Mouse (Mus musculus) embryonic facial prominence, embryonic 10.5 days (tissue): ENCODE results near the gene Ripor2. TPM values are rescaled to one million over a fixed set of nuclear protein-coding genes. Genes with fewer than 3 reads are reported as not detected.

Source experiments
- DNase-seq: peaks from one replicate; pipeline ENCODE4 v3.0.0-alpha.2; 2017; ENCODE audit warnings: low spot score
- H3K27ac ChIP-seq: fragments of 300-500 bp; sonication (generic); replicated peaks from 2 replicates; pipeline ENCODE4 v1.5.1; 2016; ENCODE audit warnings: mild to moderate bottlenecking
- H3K27me3 ChIP-seq: fragments of 300-500 bp; sonication (generic); replicated peaks from 2 replicates; pipeline ENCODE4 v1.6.1; 2016; ENCODE audit warnings: low read depth, mild to moderate bottlenecking; ENCODE audit not compliant: poor library complexity, severe bottlenecking
- H3K36me3 ChIP-seq: fragments of 300-500 bp; sonication (generic); replicated peaks from 2 replicates; pipeline ENCODE4 v1.6.1; 2016; ENCODE audit warnings: mild to moderate bottlenecking, moderate library complexity
- H3K4me1 ChIP-seq: fragments of 300-500 bp; sonication (generic); 2 replicates; pipeline ENCODE4 v1.6.1; 2016
- H3K4me3 ChIP-seq: fragments of 300-500 bp; sonication (generic); 2 replicates; pipeline ENCODE4 v1.5.1; 2016; ENCODE audit warnings: mild to moderate bottlenecking, moderate library complexity
- H3K9me3 ChIP-seq: fragments of 300-500 bp; sonication (generic); 2 replicates; pipeline ENCODE4 v1.6.1; 2016; ENCODE audit warnings: mild to moderate bottlenecking
- WGBS: fragments of 180-500 bp; shearing (Covaris S2); methylation state at CpG from one replicate; pipeline ENCODE4 v1.1.7; 2016; 5-methylcytosine and 5-hydroxymethylcytosine counted together
- polyA plus RNA-seq: library from polyadenylated mRNA; unstranded; fragments of >200 nt; fragmentation: Nextera tagmentation; extraction: Ambion mirVana; gene quantifications from 2 replicates; pipeline ENCODE4 v1.2.1, GENCODE M21; 2016

The Ripor2 gene
- polyA plus RNA-seq: 2.3 and 2.6 TPM in 2 replicates

GRCm38 (mm10) chr13:24581833-24582232, at the start of gene Ripor2:
Ripor2 (plus strand) TSS chr13:24582189.
- no peaks in the 10 kb centered on the region for H3K36me3 ChIP-seq
- peaks cover 9% of the 10 kb centered on the region for H3K4me1 ChIP-seq
- H3K27ac ChIP-seq: no peak within 1 kb of the TSS
- no peaks in the 10 kb centered on the region for H3K9me3 ChIP-seq
- H3K27me3 ChIP-seq: no peaks in the 10 kb centered on the region
- WGBS: 75% methylated on average over 10 of the region's 10 CpGs
- no peak within 1 kb of the TSS for H3K4me3 ChIP-seq
- no peak for DNase-seq

DNA sequence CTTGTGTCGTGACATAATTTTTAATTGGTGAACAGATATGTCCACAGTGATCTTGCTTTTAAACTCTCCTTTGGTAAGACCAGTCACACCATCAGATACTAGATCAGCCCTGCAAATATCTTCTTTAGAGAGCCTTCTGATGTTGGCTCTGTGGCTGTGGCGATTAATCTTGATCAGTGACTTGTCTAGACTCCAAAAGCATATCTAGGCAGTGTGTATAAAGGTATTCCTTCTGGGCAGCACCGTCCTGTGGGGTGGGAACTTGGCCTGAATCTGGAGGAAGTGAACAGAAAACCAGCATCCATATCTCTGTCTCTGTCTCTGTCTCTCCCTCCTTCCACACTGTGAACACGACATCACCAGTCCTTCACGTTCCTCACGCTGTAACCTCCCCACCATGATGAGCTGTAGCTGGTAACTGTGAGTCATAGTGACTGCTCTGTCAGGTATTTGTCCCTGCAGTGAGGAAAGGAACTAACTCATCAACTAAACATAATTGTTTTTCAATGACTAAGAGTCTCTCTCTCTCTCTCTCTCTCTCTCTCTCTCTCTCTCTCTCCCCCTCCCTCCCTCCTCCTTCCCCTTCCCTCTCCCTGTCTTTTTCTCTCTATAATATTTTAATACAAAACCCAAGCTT, 45.3 kb upstream of the Ripor2 start:
- Histone ChIP-seq H3K36me3 (no peaks in the 10 kb centered on the region), H3K9me3 (no peaks in the 10 kb centered on the region), H3K4me1 (no peaks in the 10 kb centered on the region), H3K27ac (no peak overlapping the region), H3K27me3 (no peaks in the 10 kb centered on the region), H3K4me3 (no peak overlapping the region)
- DNase-seq: no peak
- WGBS: 90% methylated on average over 6 of the region's 6 CpGs

- 93% methylated on average over 2 of the region's 2 CpGs for WGBS
- H3K9me3 ChIP-seq: no peaks in the 10 kb centered on the region
- H3K4me1 ChIP-seq: no peaks in the 10 kb centered on the region
- no peak overlapping the region for H3K4me3 ChIP-seq
- H3K27me3 ChIP-seq: no peaks in the 10 kb centered on the region
- H3K27ac ChIP-seq: no peak overlapping the region
- no peak for DNase-seq
- no peaks in the 10 kb centered on the region for H3K36me3 ChIP-seq
Observed at GRCm38 (mm10) chr13:24538012-24538411, 44.0 kb upstream of the Ripor2 start.

GRCm38 (mm10) chr13:24538941-24539340, 43.0 kb upstream of the Ripor2 start:
- DNase-seq: no peak
- Histone ChIP-seq H3K4me1 (no peaks in the 10 kb centered on the region), H3K27me3 (no peaks in the 10 kb centered on the region), H3K27ac (no peak overlapping the region), H3K4me3 (no peak overlapping the region), H3K36me3 (no peaks in the 10 kb centered on the region), H3K9me3 (no peaks in the 10 kb centered on the region)
- 87% methylated on average over 5 of the region's 5 CpGs for WGBS

GRCm38 (mm10) chr13:24545677-24546076, 36.3 kb upstream of the Ripor2 start:
- Histone ChIP-seq H3K27me3 (no peaks in the 10 kb centered on the region), H3K36me3 (no peaks in the 10 kb centered on the region), H3K4me3 (no peak overlapping the region), H3K9me3 (no peaks in the 10 kb centered on the region), H3K4me1 (peaks cover 14% of the 10 kb centered on the region), H3K27ac (no peak overlapping the region)
- no peak for DNase-seq
- 25% methylated on average over 1 of the region's 1 CpGs for WGBS

GRCm38 (mm10) chr13:24546801-24547459, 35.1 kb upstream of the Ripor2 start:
- no peak for DNase-seq
- Histone ChIP-seq H3K27me3 (no peaks in the 10 kb centered on the region), H3K27ac (no peak overlapping the region), H3K9me3 (no peaks in the 10 kb centered on the region), H3K36me3 (no peaks in the 10 kb centered on the region), H3K4me1 (peaks cover 22% of the 10 kb centered on the region), H3K4me3 (no peak overlapping the region)
- WGBS: 83% methylated on average over 12 of the region's 12 CpGs

DNA sequence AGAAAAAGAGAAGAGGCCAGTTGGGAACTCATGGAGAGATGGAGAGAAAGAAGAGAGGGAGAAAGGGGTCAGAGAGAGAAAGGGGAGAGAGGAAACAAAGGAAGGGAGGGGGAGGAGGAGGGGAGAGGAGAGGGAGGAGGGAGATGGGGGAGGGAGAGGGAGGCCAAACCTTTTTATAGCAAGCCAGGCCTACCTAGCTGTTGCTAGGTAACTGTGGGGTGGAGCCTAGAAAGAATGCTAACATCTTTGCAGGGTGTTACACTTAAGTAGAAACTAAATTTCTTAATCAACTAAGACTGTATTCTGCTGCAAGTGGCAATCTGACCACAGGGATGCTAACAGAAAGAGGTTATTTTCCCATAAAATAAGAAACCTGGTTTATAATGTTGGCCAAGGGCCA, 33.1 kb upstream of the Ripor2 start:
- Histone ChIP-seq H3K4me3 (no peak overlapping the region), H3K27me3 (no peaks in the 10 kb centered on the region), H3K27ac (peak overlapping the region; percentile 44), H3K4me1 (peaks cover 26% of the 10 kb centered on the region), H3K36me3 (no peaks in the 10 kb centered on the region), H3K9me3 (no peaks in the 10 kb centered on the region)
- no peak for DNase-seq

DNA sequence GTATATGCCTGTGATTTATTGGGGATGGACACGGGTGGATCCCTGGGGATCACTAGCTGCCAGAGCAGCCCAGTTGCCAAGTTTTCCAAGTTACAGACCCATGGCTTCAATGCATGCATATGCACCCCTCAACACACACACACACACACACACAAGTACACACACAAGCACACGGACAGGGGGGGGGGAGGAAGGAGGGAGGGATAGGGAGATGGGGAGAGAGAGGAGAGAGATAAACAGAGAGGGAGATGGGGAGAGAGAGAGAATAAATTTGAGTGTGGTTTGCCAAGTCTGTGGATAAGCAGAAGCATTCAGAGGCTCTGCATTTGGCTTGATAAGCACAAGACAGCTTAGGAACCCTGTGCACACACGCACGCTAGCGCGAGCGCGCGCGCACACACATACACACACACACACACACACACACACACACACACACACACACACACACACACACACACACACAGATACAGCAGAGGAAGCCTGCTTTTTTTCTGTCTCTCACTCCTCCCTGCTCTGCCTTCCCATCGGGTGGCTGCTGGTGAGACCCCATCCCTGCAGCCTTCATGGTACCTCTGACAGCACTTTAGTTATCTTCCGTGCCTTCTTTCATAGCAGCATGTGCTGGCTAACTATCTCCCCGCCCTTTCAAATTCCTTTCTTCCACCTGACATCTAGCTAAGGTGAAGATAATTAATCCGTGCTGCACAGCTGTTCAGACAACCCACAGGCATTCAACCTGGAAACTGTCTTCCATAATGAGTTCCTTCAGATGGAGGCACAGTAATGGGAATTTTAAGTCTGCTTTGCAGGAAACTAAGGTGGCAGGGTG, 30.7 kb upstream of the Ripor2 start:
- 77% methylated on average over 14 of the region's 14 CpGs for WGBS
- Histone ChIP-seq H3K9me3 (no peaks in the 10 kb centered on the region), H3K27ac (0 out of 2 replicates have a peak overlapping the region, but pooled peaks have one; percentile 6), H3K36me3 (no peaks in the 10 kb centered on the region), H3K4me3 (no peak overlapping the region), H3K27me3 (no peaks in the 10 kb centered on the region), H3K4me1 (peaks cover 26% of the 10 kb centered on the region)
- DNase-seq: no peak

DNA sequence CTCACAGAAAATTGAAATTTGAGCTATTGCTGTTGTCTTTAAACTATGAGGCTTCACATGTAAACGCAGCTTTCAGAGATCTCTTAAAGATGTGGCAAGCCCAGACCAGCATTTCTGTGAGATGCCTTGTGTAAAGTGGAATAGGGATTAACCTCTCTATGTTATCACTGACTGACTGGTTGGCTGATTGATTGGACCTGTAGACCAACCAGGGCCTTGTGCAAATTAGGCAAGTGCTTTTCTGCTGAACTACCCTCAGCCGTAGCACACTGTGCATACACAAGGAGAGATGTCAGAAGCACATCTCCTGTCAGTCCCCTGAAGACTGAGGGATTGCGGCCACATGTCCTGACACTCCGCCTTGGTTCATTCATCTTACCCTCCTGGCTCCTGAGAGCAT, 29.9 kb upstream of the Ripor2 start:
- H3K27ac ChIP-seq: no peak overlapping the region
- H3K36me3 ChIP-seq: no peaks in the 10 kb centered on the region
- DNase-seq: no peak
- WGBS: 69% methylated on average over 4 of the region's 4 CpGs
- H3K9me3 ChIP-seq: no peaks in the 10 kb centered on the region
- H3K4me3 ChIP-seq: no peak overlapping the region
- no peaks in the 10 kb centered on the region for H3K27me3 ChIP-seq
- peaks cover 25% of the 10 kb centered on the region for H3K4me1 ChIP-seq

- Histone ChIP-seq H3K4me1 (peaks cover 17% of the 10 kb centered on the region), H3K9me3 (no peaks in the 10 kb centered on the region), H3K27ac (no peak overlapping the region), H3K36me3 (no peaks in the 10 kb centered on the region), H3K4me3 (no peak overlapping the region), H3K27me3 (no peaks in the 10 kb centered on the region)
- WGBS: 87% methylated on average over 5 of the region's 5 CpGs
- DNase-seq: no peak
Observed at GRCm38 (mm10) chr13:24561391-24561790, 20.6 kb upstream of the Ripor2 start.

GRCm38 (mm10) chr13:24564706-24565105, 17.3 kb upstream of the Ripor2 start:
- Histone ChIP-seq H3K36me3 (no peaks in the 10 kb centered on the region), H3K27ac (peak overlapping the region; percentile 44), H3K4me3 (no peak overlapping the region), H3K9me3 (no peaks in the 10 kb centered on the region), H3K4me1 (peaks cover 17% of the 10 kb centered on the region), H3K27me3 (no peaks in the 10 kb centered on the region)
- WGBS: 78% methylated on average over 8 of the region's 8 CpGs
- no peak for DNase-seq

GRCm38 (mm10) chr13:24565230-24565949, 16.6 kb upstream of the Ripor2 start:
- peaks cover 17% of the 10 kb centered on the region for H3K4me1 ChIP-seq
- 54% methylated on average over 8 of the region's 8 CpGs for WGBS
- peak overlapping the region; percentile 73 for H3K27ac ChIP-seq

More at GRCm38 (mm10) chr13:24565230-24565949, 16.6 kb upstream of the Ripor2 start:
- Histone ChIP-seq H3K36me3 (no peaks in the 10 kb centered on the region), H3K4me3 (no peak overlapping the region), H3K9me3 (no peaks in the 10 kb centered on the region), H3K27me3 (no peaks in the 10 kb centered on the region)
- peak; percentile 17 for DNase-seq
